Mouse (Mus musculus): ENCODE measurements around the gene Axl.

Axl gene

GRCm38 (mm10) chr7:25788220-25789128 is at the start of gene Axl:
Axl (minus strand) TSS chr7:25788705.
- peak; percentile 65 for DNase-seq (ENCODE audit: low spot score)

GRCm38 (mm10) chr7:25835188-25835891 is 46.8 kb upstream of the Axl start:
- no peak for DNase-seq (ENCODE audit: low spot score)

DNA sequence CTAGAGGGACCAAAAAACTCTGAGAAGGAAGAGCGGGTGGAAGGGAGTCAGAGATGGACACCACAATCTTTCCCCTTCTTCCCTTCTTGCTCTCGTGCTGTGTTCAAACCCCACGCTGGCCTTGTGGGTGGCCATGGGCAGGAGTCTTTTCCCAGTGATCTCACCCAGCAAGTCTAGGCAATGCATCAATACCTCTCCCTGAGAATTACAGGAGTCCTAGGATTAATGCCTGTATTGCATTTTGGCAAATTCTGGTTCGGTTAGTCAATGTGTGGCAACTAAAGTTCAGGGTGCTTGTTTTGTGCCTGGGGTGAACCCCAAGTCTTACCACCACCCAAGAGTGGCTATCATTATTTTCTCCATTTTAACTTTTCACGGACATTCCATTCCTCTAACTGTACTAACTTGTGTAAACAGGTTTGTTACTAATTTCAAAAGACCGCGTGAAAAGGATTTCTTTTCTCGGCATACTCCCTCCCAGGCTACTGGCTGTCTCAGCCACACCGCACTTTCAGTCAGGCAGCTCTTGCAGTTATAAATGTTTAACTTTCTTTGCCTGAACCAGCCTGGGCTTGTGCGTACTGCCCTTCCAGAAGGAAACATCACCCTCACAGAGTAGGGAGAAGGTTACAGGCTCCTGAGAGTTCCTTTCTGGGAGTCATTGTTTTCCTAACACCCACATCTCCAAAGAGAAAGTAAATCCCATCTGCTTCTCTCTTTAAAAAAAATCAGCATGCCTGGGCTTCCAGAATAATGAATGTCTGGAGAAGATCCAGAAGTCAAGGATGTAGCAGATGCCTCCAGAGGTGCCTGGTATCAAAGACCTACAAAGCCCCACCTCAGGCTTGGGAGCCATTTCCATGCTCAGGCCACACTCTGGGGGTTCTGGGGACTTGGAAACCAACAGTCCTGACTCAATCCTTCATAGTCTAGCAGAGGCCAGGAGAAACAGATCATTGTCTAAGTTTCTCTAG is 43.3 kb upstream of the Axl start:
- DNase-seq (ENCODE audit: low spot score): no peak

- DNase-seq (ENCODE audit: low spot score): no peak
Observed at GRCm38 (mm10) chr7:25830251-25830650, 41.7 kb upstream of the Axl start.

- DNase-seq (ENCODE audit: low spot score): peak; percentile 39
Observed at GRCm38 (mm10) chr7:25827199-25827598, 38.7 kb upstream of the Axl start.

- DNase-seq (ENCODE audit: low spot score): no peak
Observed at GRCm38 (mm10) chr7:25826029-25826428, 37.5 kb upstream of the Axl start.

DNA sequence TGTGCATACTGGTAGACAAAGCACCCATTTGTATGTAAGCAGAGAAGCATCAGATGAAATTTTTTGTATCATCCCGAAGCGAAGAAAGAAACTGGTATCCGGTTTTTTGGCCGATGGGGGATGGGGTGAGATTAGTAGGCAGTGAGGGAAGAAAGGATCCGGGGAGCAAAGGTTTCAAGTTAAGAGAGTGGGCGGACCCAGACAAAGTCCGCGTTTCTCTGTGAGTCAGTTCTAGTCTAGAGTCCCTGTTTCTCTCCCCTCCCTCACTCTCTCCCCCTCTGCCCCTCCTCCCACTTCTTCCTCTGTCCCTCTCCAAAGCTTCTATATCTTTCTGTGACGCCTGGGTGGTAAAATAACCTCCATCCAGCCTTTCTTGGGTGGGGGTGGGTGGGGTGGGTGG is 36.5 kb upstream of the Axl start:
- DNase-seq (ENCODE audit: low spot score): no peak

GRCm38 (mm10) chr7:25816241-25816919 is 27.9 kb upstream of the Axl start, which contains the start of gene Cyp2s1:
Cyp2s1 (minus strand) TSS chr7:25816913.
- DNase-seq (ENCODE audit: low spot score): no peak

DNA sequence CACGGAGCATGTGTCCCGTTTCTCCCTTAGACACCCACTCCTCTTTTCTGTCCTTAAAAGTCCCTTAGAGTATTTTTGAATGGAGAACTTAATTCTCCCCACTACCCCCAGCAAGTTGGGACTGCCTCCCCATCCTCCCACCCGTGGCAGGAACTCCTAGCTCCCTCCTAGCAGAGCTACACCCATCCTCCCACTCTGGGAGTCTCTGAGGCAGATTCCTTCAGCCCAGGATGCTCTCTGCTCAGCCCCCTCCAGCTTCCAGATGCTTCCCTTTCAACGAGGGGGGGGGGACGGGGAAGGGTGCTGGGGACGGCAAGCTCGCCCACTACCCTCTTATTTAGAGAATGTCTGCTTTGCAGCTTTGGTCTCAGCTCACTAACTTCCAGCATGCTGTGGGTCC is 27.1 kb upstream of the Axl start:
- DNase-seq (ENCODE audit: low spot score): no peak

- no peak for DNase-seq (ENCODE audit: low spot score)
Observed at GRCm38 (mm10) chr7:25814711-25815110, 26.2 kb upstream of the Axl start.

DNA sequence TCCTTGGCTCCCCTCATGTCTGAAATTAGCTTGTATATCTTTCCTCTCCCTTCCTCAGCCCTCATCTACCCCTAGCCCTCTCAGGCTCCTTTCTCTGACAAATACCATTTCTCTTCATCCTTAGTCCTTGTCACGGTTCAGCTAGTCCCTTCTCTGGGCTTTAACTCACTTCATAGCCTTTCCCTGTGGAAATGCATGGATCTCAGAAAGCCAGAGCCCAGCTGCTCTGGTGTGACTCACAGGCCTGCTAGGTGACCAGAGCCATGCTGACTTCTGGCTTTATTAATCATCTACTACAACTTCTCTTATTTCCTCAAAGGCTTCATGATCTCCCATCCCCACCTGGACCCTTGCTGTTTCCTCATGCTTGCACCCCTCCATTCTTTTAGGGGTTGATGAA is 23.7 kb upstream of the Axl start:
- DNase-seq (ENCODE audit: low spot score): no peak

DNA sequence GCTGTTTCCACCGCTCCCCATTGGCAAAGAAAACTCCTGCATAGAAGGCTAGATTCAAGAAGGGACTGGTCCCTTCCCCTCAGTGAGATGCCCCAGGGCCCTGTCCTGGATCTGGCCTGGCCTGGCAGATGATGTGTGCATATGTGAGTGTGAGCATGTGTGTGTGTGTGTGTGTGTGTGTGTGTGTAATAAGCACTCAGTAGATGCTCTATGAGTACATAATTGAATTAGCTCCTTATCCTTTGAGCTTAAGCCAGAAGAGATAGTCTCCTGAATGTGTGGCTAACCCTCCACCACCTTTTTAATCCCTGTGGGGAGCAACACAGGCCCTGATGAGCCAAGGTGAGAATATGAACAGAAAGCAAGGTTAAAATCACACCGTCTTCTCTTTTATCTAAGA is 23.2 kb upstream of the Axl start:
- DNase-seq (ENCODE audit: low spot score): no peak

DNA sequence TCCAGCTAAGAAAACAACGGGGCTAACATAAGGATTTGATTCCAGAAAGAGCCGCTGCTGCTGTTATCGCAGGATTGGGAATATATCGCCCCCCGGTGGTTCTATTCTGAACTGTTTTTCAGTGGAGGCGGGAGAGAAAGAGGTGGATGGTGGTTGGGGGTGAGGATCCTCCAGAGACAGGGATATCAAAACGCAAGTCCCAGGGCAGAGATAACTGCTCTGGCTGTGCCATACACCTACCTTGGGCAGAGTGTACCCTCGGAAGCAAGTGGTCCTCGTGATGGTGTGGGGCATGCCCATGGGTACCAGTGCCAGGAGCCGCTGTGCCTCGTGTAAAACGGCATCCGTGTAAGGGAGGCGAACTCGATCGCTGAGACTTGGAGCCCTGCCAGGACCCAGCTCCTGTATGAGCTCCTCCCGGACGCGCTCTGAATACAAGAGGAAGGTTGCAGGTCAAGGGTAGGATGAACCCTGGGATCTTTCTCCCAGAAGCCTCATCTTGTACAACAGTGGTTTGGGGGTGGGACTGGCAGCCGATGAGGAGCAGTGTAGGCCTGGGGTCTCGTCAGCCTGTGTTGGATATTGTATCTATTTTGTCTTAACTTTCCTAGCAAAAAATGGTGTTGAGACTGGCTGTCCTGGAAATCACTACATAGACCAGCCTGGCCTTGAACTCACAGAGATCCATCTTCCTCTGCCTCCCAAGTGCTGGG is 17.3 kb upstream of the Axl start:
- peak; percentile 86 for DNase-seq (ENCODE audit: low spot score)

DNA sequence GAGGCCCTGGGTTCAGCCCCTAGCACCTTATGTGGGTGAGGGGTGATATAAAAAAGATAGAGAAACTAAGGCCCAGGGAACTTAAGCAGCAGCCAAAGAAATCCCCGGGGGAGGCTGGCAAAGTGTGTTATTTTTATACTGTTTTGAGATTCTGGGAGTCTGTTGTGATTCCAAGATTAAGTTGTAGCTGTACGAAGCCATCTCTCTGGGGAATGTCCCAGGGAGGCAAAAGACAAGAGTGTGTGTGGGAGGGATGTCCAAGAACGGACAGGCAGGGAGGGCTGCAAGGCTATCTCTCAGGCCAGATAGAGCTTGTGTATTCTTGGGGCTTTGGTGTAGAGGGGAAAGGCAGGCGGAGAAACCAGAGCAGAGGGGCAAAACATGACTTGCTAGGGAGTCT is 16.3 kb upstream of the Axl start:
- no peak for DNase-seq (ENCODE audit: low spot score)

- no peak for DNase-seq (ENCODE audit: low spot score)
Observed at GRCm38 (mm10) chr7:25803460-25803859, 15.0 kb upstream of the Axl start.

GRCm38 (mm10) chr7:25802241-25803125 is 14.0 kb upstream of the Axl start:
- peak; percentile 72 for DNase-seq (ENCODE audit: low spot score)

- DNase-seq (ENCODE audit: low spot score): no peak
Observed at GRCm38 (mm10) chr7:25801031-25801430, 12.5 kb upstream of the Axl start.

GRCm38 (mm10) chr7:25799369-25799768 is 10.9 kb upstream of the Axl start:
- DNase-seq (ENCODE audit: low spot score): no peak

DNA sequence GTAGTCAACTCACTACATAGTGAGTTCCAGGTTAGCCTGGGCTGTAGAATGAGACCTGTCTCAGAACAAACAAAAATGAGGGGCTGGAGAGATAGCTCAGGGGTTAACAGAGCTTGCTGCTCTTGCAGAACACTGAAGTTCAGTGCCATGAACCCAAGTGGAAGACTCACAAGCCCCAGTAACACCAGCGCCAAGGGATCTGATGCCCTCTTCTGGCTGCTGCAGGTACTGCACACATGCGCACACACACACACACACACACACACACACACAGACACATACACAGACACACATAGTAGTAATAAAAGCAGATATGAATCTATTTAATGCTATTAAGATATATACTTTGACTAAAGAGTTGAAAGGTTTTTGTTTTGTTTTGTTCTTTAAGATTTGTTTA is 10.0 kb upstream of the Axl start:
- no peak for DNase-seq (ENCODE audit: low spot score)

DNA sequence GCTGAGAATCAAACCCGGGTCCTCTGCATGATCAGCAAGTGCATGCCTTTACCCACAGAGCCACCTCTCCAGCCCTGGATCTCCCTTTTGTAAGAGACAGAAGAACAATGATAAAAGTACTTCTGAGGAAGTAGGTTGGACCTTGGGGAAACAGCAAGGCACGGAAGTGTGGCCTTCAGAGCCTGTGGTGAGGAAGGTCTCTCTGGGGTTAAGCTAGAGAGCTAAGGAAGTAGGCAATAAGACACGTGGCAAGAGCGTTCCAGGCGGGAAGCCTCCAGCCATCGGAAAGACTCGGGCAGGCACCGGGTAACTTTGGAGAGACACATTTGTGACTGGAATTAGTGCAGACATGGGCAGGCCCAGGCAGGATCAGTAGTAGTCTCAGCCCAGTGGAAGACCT is 6.3 kb upstream of the Axl start:
- DNase-seq (ENCODE audit: low spot score): no peak

Data from ovary, postnatal 14 days (tissue).